Mouse (Mus musculus) left cerebral cortex, postnatal 36 days (tissue): ENCODE results near the gene Rasl11a. TPM values are rescaled to one million over a fixed set of nuclear protein-coding genes. Genes with fewer than 3 reads are reported as not detected.
"Not testable (repeated sequence)": the region's sequence is repeated elsewhere in the genome, so short reads cannot be mapped to it uniquely, and the experiment has no call there.

Experiments
- DNase-seq, 2 experiments: peaks; one replicate each; pipeline ENCODE4 v3.0.0; 2021 to 2022; ENCODE audit warnings: low spot score in 2 of 2, mixed read lengths in 1 of 2
- intact Hi-C: fragments of 180-260 bp; cut with DNase I; formaldehyde crosslinking; loops from one replicate; pipeline ENCODE4 v1.15.1; 2025
- total RNA-seq, 2 experiments: library from RNA; stranded (reverse); gene quantifications; 2 replicates each; pipeline ENCODE4 v1.2.3; 2021

Rasl11a gene
- total RNA-seq, 2 experiments from 2014 or later, result 6.7 to 9.1 TPM

GRCm38 (mm10) chr5:146840422-146840821, 4.4 kb upstream of the Rasl11a start:
- intact Hi-C loops, result loop anchor here (5.0 kb wide), 1 partner anchor 133 kb away; no protein-coding TSS in a partner anchor

GRCm38 (mm10) chr5:146841301-146841700, 3.6 kb upstream of the Rasl11a start:
- DNase-seq, result no peak
- intact Hi-C loops, result loop anchor here (5.0 kb wide), 1 partner anchor 134 kb away; no protein-coding TSS in a partner anchor

More at GRCm38 (mm10) chr5:146840422-146840821, 4.4 kb upstream of the Rasl11a start:
- DNase-seq, result no peak

GRCm38 (mm10) chr5:146841996-146842395, 2.9 kb upstream of the Rasl11a start:
- no peak for DNase-seq
- intact Hi-C loops, result loop anchor here (5.0 kb wide), 1 partner anchor 135 kb away; no protein-coding TSS in a partner anchor

- intact Hi-C loops, result loop anchor here (5.0 kb wide), 1 partner anchor 137 kb away; no protein-coding TSS in a partner anchor
- no peak for DNase-seq
Observed at GRCm38 (mm10) chr5:146844301-146844941, 450 bp upstream of the Rasl11a start.

GRCm38 (mm10) chr5:146846489-146846888, 1.6 kb downstream of the Rasl11a start:
- intact Hi-C loops, result loop anchor here (5.0 kb wide), 1 partner anchor 51 kb away; no protein-coding TSS in a partner anchor

GRCm38 (mm10) chr5:146848936-146849582, 4.2 kb downstream of the Rasl11a start:
- intact Hi-C loops, result loop anchor here (5.0 kb wide), 1 partner anchor 48 kb away; no protein-coding TSS in a partner anchor
- DNase-seq, result no peak

More at GRCm38 (mm10) chr5:146846489-146846888, 1.6 kb downstream of the Rasl11a start:
- no peak for DNase-seq

- intact Hi-C loops, result no loop called here
- no peak for DNase-seq
Observed at GRCm38 (mm10) chr5:146856106-146856505, 11.2 kb downstream of the Rasl11a start.

- intact Hi-C loops, result no loop called here
- DNase-seq, result no peak
Observed at GRCm38 (mm10) chr5:146857620-146858019, 12.7 kb downstream of the Rasl11a start.

- no peak for DNase-seq
- intact Hi-C loops, result no loop called here
Observed at GRCm38 (mm10) chr5:146858772-146859171, 13.9 kb downstream of the Rasl11a start.

- intact Hi-C loops, result no loop called here
- DNase-seq, result no peak
Observed at GRCm38 (mm10) chr5:146859246-146859645, 14.4 kb downstream of the Rasl11a start.

GRCm38 (mm10) chr5:146860222-146860998, 15.5 kb downstream of the Rasl11a start:
- intact Hi-C loops, result no loop called here
- no peak for DNase-seq

- peak; percentile 62 to 70 for DNase-seq
- intact Hi-C loops, result no loop called here
Observed at GRCm38 (mm10) chr5:146861588-146861987, 16.7 kb downstream of the Rasl11a start.

- intact Hi-C loops, result no loop called here
- no peak for DNase-seq
Observed at GRCm38 (mm10) chr5:146865511-146865910, 20.6 kb downstream of the Rasl11a start.

GRCm38 (mm10) chr5:146866277-146866676, 21.4 kb downstream of the Rasl11a start:
- no peak for DNase-seq
- intact Hi-C loops, result no loop called here

GRCm38 (mm10) chr5:146867246-146867945, 22.5 kb downstream of the Rasl11a start:
- DNase-seq, result peak; percentile 84 to 86
- intact Hi-C loops, result no loop called here

- intact Hi-C loops, result no loop called here
- DNase-seq, result no peak
Observed at GRCm38 (mm10) chr5:146867946-146868314, 23.1 kb downstream of the Rasl11a start.

- intact Hi-C loops, result no loop called here
- no peak for DNase-seq
Observed at GRCm38 (mm10) chr5:146872981-146873631, 28.2 kb downstream of the Rasl11a start.

- intact Hi-C loops, result no loop called here
Observed at GRCm38 (mm10) chr5:146876024-146876423, 31.2 kb downstream of the Rasl11a start.

GRCm38 (mm10) chr5:146877882-146878281, 33.0 kb downstream of the Rasl11a start:
- intact Hi-C loops, DNase-seq: not testable (repeated sequence)

More at GRCm38 (mm10) chr5:146876024-146876423, 31.2 kb downstream of the Rasl11a start:
- no peak for DNase-seq
